In genomic region chr9:45599377-45599776, GRCm38 (mm10) we compare ENCODE assay signal across 30 mouse cellular contexts.
A peak's percentile ranks its signal among the peaks of the same experiment; 100 is the strongest.
DNase-seq lines count a peak whose midpoint lies in the region; ATAC-seq and TF ChIP-seq lines count a peak whose summit lies in the region.
"Had no signal": no experiment of that assay in that cellular context is flagged by ENCODE, and none has a peak within 500 bp of the region (broad histone marks: within the 10 kb centered on the region; RNA-seq: fewer than 3 reads in every experiment).

No protein-coding gene starts in this region.

- no peak for TF ChIP-seq CTCF in cerebellum, adult 2 months (IDR thresholded peaks at IDR 0.05; ENCODE audit: borderline replicate concordance, insufficient read depth, low read depth, low read length)
- TF ChIP-seq CTCF in forebrain, postnatal 0 days (IDR thresholded peaks at IDR 0.05; ENCODE audit: low read depth): no peak

- H3K4me2 ChIP-seq in forebrain, embryonic 15.5 days (replicated peaks): no peak overlapping the region
- no peak overlapping the region for H3K4me2 ChIP-seq in forebrain, postnatal 0 days (ENCODE audit: low read depth)
- H3K4me2 ChIP-seq: forebrain, embryonic 12.5 days; heart, embryonic 12.5 days; hindbrain, embryonic 13.5 days; neural tube, embryonic 13.5 days had no signal

- H3K9ac ChIP-seq in forebrain, embryonic 15.5 days (replicated peaks): no peak overlapping the region
- no peak overlapping the region for H3K9ac ChIP-seq in forebrain, postnatal 0 days
- H3K9ac ChIP-seq: forebrain, embryonic 12.5 days; heart, embryonic 12.5 days; hindbrain, embryonic 13.5 days; liver, embryonic 14.5 days; neural tube, embryonic 13.5 days had no signal

- H3K4me1 ChIP-seq in cerebellum, adult 2 months (ENCODE audit: control insufficient read depth, insufficient read depth, low read length): peaks cover 43% of the 10 kb centered on the region
- peaks cover 13% of the 10 kb centered on the region for H3K4me1 ChIP-seq in forebrain, embryonic 15.5 days
- no peaks in the 10 kb centered on the region for H3K4me1 ChIP-seq in forebrain, postnatal 0 days (ENCODE audit: insufficient read depth)
- H3K4me1 ChIP-seq: heart, embryonic 12.5 days had no signal

- DNase-seq in cerebellum, adult 2 months: peak; percentile 67 to 83
- DNase-seq in cerebellum, adult 9-11 months: no peak
- no peak for DNase-seq in forebrain, postnatal 0 days
- peak; percentile 31 for DNase-seq in left cerebral cortex, postnatal 4 days
- DNase-seq in left cerebral cortex, adult 11 months (ENCODE audit: low spot score): no peak
- peak; percentile 87 for DNase-seq in brain, adult 2 months (ENCODE audit: low read depth, low spot score)
- DNase-seq: adrenal gland, postnatal 10 days; gastrocnemius, adult 2 months; heart, adult 2 months; heart, postnatal 4 days; kidney, adult 8-10 months; kidney, postnatal 4 days; liver; lung, adult 2 months; lung, postnatal 10 days; retina, postnatal 1 day; right cerebral cortex, postnatal 14 days; thymus, postnatal 4 days had no signal

- no peaks in the 10 kb centered on the region for H3K27me3 ChIP-seq in cerebellum, adult 2 months (ENCODE audit: control insufficient read depth, insufficient read depth, low read length)
- H3K27me3 ChIP-seq in forebrain, embryonic 15.5 days: no peaks in the 10 kb centered on the region
- no peaks in the 10 kb centered on the region for H3K27me3 ChIP-seq in forebrain, postnatal 0 days (ENCODE audit: insufficient read depth, low read length)
- H3K27me3 ChIP-seq: forebrain, embryonic 12.5 days; hindbrain, embryonic 13.5 days; neural tube, embryonic 13.5 days had no signal

- H3K36me3 ChIP-seq in forebrain, embryonic 15.5 days: no peaks in the 10 kb centered on the region
- H3K36me3 ChIP-seq in forebrain, postnatal 0 days (ENCODE audit: insufficient read depth): no peaks in the 10 kb centered on the region
- H3K36me3 ChIP-seq: forebrain, embryonic 12.5 days; G1E; heart, embryonic 12.5 days; hindbrain, embryonic 13.5 days; neural tube, embryonic 13.5 days had no signal

- no peak for ATAC-seq in forebrain, embryonic 15.5 days (replicated peaks)
- ATAC-seq in forebrain, postnatal 0 days: no peak
- ATAC-seq: intestine, embryonic 16.5 days; Patski had no signal

- no peaks in the 10 kb centered on the region for H3K9me3 ChIP-seq in forebrain, embryonic 15.5 days
- no peaks in the 10 kb centered on the region for H3K9me3 ChIP-seq in forebrain, postnatal 0 days (ENCODE audit: low read length)
- H3K9me3 ChIP-seq: forebrain, embryonic 12.5 days; G1E; heart, embryonic 12.5 days; hindbrain, embryonic 13.5 days; neural tube, embryonic 13.5 days had no signal

- WGBS in cerebellum, adult 2 months: 11% methylated on average over 4 of the region's 4 CpGs
- 48% methylated on average over 4 of the region's 4 CpGs for WGBS in forebrain, embryonic 15.5 days
- 43% methylated on average over 4 of the region's 4 CpGs for WGBS in forebrain, postnatal 0 days

- no peak for TF ChIP-seq POLR2A in cerebellum, adult 2 months (IDR thresholded peaks at IDR 0.05; ENCODE audit: borderline replicate concordance, insufficient read depth, low read length)

- intact Hi-C loops in left cerebral cortex, postnatal 4 days (cut with DNase I): no loop called here

- no peak overlapping the region for H3K4me3 ChIP-seq in cerebellum, adult 2 months (replicated peaks; ENCODE audit: insufficient read depth, low read depth, low read length)
- no peak overlapping the region for H3K4me3 ChIP-seq in forebrain, embryonic 15.5 days
- no peak overlapping the region for H3K4me3 ChIP-seq in forebrain, postnatal 0 days (ENCODE audit: low read depth, low read length)
- H3K4me3 ChIP-seq: forebrain, embryonic 12.5 days; gastrocnemius, adult 2 months; heart, adult 2 months; heart, embryonic 12.5 days; hindbrain, embryonic 13.5 days; myocyte; neural tube, embryonic 13.5 days had no signal

- H3K27ac ChIP-seq in cerebellum, adult 2 months (ENCODE audit: insufficient read depth, low read length): peak overlapping the region; percentile 2; the same call in 1 of the 2 replicates
- peak overlapping the region; percentile 38; the same call in 1 of the 2 replicates for H3K27ac ChIP-seq in forebrain, embryonic 15.5 days (replicated peaks)
- no peak overlapping the region for H3K27ac ChIP-seq in forebrain, postnatal 0 days (ENCODE audit: low read depth, low read length)
- H3K27ac ChIP-seq: forebrain, embryonic 12.5 days; gastrocnemius, adult 2 months; heart, adult 2 months; hindbrain, embryonic 13.5 days; kidney, postnatal 0 days; liver, embryonic 14.5 days; macrophage; neural tube, embryonic 13.5 days had no signal

Comparison
In these comparisons a context has a peak if more than half of its experiments do, and no peak if none do; other contexts are left out.
1. DNase-seq: peak in cerebellum, adult 2 months (2 of 2), left cerebral cortex, postnatal 4 days (single experiment) and brain, adult 2 months (single experiment); none in cerebellum, adult 9-11 months (single experiment), forebrain, postnatal 0 days (single experiment) and left cerebral cortex, adult 11 months (single experiment).